Mouse (Mus musculus): ENCODE data around the gene Aire.
A peak's percentile ranks its signal among the peaks of the same experiment; 100 is the strongest.

DNA sequence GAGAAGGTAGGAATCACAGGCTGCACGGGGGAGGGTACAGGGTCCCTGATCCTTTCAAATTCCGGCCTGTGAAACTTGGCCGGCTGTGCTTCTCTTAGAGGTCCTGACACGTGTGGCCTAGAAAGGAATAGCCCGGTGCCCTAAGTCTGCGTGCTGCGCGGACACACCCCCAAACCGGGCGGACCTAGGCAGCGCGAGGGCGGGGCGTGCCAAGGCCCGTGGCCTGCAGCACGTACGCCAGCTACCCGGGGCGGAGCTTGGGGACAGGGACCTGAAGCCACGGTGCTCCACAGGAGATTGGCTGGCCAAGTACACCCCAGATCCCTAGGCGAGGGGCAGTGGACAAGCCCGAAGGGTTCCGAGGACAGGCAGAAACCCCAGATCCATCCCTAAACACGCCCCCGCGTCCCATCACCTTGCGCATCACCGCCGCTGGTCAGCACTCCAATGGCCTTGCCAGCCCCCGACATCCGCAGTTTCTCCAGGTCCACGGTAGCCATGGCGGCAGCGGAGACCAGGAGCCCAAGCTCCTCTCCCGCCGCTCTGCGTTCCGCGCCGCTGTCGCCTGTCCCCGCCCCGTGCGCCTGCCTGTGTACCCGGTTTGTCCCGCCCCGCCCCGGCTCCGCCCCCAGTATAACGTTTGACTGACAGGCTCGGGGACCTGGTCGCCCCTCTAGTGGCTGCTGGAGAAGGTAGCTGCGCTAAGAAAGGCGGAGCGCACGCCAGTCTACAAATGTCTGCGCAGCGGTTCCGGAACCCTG, 34.0 kb downstream of the Aire start:
- TF ChIP-seq CTCF (IDR thresholded peaks at IDR 0.05; ENCODE audit: low read depth, low read length), result no peak
- 0 out of 2 replicates have a peak, but pooled peaks have one; percentile 42 for TF ChIP-seq POLR2A (IDR thresholded peaks at IDR 0.05; ENCODE audit: borderline replicate concordance, low read depth, low read length)
